Mouse (Mus musculus) heart, embryonic 15.5 days (tissue): ENCODE results near the gene Erich6. TPM values are rescaled to one million over a fixed set of nuclear protein-coding genes. Genes with fewer than 3 reads are reported as not detected.
"Not testable (repeated sequence)": the region's sequence is repeated elsewhere in the genome, so short reads cannot be mapped to it uniquely, and the experiment has no call there.

Source experiments
- ATAC-seq: fragments of 200-750 bp; cut with Nextera tagmentation; replicated peaks from 2 replicates; pipeline ENCODE4 v1.8.0; 2017; ENCODE audit warnings: low read depth, moderate TSS enrichment; ENCODE audit not compliant: insufficient number of reproducible peaks, insufficient read depth, low FRiP score
- H3K27ac ChIP-seq: fragments of 300-500 bp; sonication (generic); 2 replicates; pipeline ENCODE4 v1.5.1; 2015; ENCODE audit warnings: mild to moderate bottlenecking, inconsistent platforms
- H3K27me3 ChIP-seq: fragments of 300-500 bp; sonication (generic); 2 replicates; pipeline ENCODE4 v1.6.1; 2015; ENCODE audit warnings: inconsistent platforms
- H3K36me3 ChIP-seq: fragments of 300-500 bp; sonication (generic); 2 replicates; pipeline ENCODE4 v1.6.1; 2015; ENCODE audit warnings: mild to moderate bottlenecking, inconsistent platforms
- H3K4me1 ChIP-seq: fragments of 300-500 bp; sonication (generic); replicated peaks from 2 replicates; pipeline ENCODE4 v1.6.1; 2015; ENCODE audit warnings: inconsistent platforms
- H3K4me2 ChIP-seq: fragments of 300-500 bp; sonication (generic); 2 replicates; pipeline ENCODE4 v1.6.1; 2015; ENCODE audit warnings: inconsistent platforms, mild to moderate bottlenecking, moderate library complexity
- H3K4me3 ChIP-seq: fragments of 300-500 bp; sonication (generic); 2 replicates; pipeline ENCODE4 v1.5.1; 2015; ENCODE audit warnings: mild to moderate bottlenecking, inconsistent platforms
- H3K9ac ChIP-seq: fragments of 300-500 bp; sonication (generic); 2 replicates; pipeline ENCODE4 v1.6.1; 2015; ENCODE audit warnings: mild to moderate bottlenecking, inconsistent platforms
- H3K9me3 ChIP-seq: fragments of 300-500 bp; sonication (generic); replicated peaks from 2 replicates; pipeline ENCODE4 v1.6.1; 2016; ENCODE audit warnings: inconsistent platforms
- WGBS: fragments of 180-500 bp; shearing (Covaris S2); methylation state at CpG from one replicate; pipeline ENCODE4 v1.1.7; 2015; ENCODE audit warnings: mixed read lengths; 5-methylcytosine and 5-hydroxymethylcytosine counted together
- polyA plus RNA-seq: library from polyadenylated mRNA; unstranded; fragments of >200 nt; fragmentation: Nextera tagmentation; extraction: Ambion mirVana; gene quantifications from 2 replicates; pipeline ENCODE4 v1.2.1, GENCODE M21; 2015

Gene Erich6
- polyA plus RNA-seq, 1 experiment from 2014 or later: 0.08 TPM

- no peak for ATAC-seq
- H3K27me3 ChIP-seq: no peaks in the 10 kb centered on the region
- H3K9ac ChIP-seq: no peak overlapping the region
- no peak overlapping the region for H3K4me3 ChIP-seq
- no peak overlapping the region for H3K27ac ChIP-seq
- no peaks in the 10 kb centered on the region for H3K9me3 ChIP-seq
- H3K36me3 ChIP-seq: no peaks in the 10 kb centered on the region
- WGBS: 69% methylated on average over 2 of the region's 2 CpGs
- no peak overlapping the region for H3K4me2 ChIP-seq
- peaks cover 7% of the 10 kb centered on the region; the same call in 1 of the 2 replicates for H3K4me1 ChIP-seq
These were observed 5.3 kb downstream of the Erich6 start for GRCm38 (mm10) chr3:58631693-58632092.

- Histone ChIP-seq H3K4me3 (no peak overlapping the region), H3K4me1 (no peaks in the 10 kb centered on the region), H3K36me3 (no peaks in the 10 kb centered on the region), H3K27ac (no peak overlapping the region), H3K9me3 (no peaks in the 10 kb centered on the region), H3K9ac (no peak overlapping the region), H3K4me2 (no peak overlapping the region), H3K27me3 (no peaks in the 10 kb centered on the region)
- 55% methylated on average over 4 of the region's 4 CpGs for WGBS
- no peak for ATAC-seq
These were observed 12.0 kb downstream of the Erich6 start for GRCm38 (mm10) chr3:58624981-58625380.

GRCm38 (mm10) chr3:58622665-58623394 lies 14.2 kb downstream of the Erich6 start:
- no peaks in the 10 kb centered on the region for H3K9me3 ChIP-seq
- no peak overlapping the region for H3K4me2 ChIP-seq
- no peak for ATAC-seq
- H3K36me3 ChIP-seq: no peaks in the 10 kb centered on the region
- WGBS: 65% methylated on average over 3 of the region's 3 CpGs
- no peaks in the 10 kb centered on the region for H3K4me1 ChIP-seq
- no peak overlapping the region for H3K27ac ChIP-seq
- H3K9ac ChIP-seq: no peak overlapping the region
- no peak overlapping the region for H3K4me3 ChIP-seq
- H3K27me3 ChIP-seq: no peaks in the 10 kb centered on the region

GRCm38 (mm10) chr3:58621066-58621465 lies 15.9 kb downstream of the Erich6 start:
- no peaks in the 10 kb centered on the region for H3K36me3 ChIP-seq
- H3K4me1 ChIP-seq: no peaks in the 10 kb centered on the region
- ATAC-seq: no peak
- H3K9me3 ChIP-seq: no peaks in the 10 kb centered on the region
- H3K9ac ChIP-seq: no peak overlapping the region
- 73% methylated on average over 7 of the region's 7 CpGs for WGBS
- no peak overlapping the region for H3K4me2 ChIP-seq
- H3K4me3 ChIP-seq: no peak overlapping the region
- H3K27me3 ChIP-seq: no peaks in the 10 kb centered on the region
- H3K27ac ChIP-seq: no peak overlapping the region

GRCm38 (mm10) chr3:58609985-58610384 lies 27.0 kb downstream of the Erich6 start:
- Histone ChIP-seq H3K4me2 (no peak overlapping the region), H3K27ac (no peak overlapping the region), H3K4me1 (no peaks in the 10 kb centered on the region), H3K27me3 (no peaks in the 10 kb centered on the region), H3K9ac (no peak overlapping the region), H3K4me3 (no peak overlapping the region), H3K9me3 (no peaks in the 10 kb centered on the region), H3K36me3 (no peaks in the 10 kb centered on the region)
- 63% methylated on average over 5 of the region's 5 CpGs for WGBS
- ATAC-seq: no peak

- Histone ChIP-seq H3K27me3 (no peaks in the 10 kb centered on the region), H3K9ac (no peak overlapping the region), H3K4me2 (no peak overlapping the region), H3K27ac (no peak overlapping the region), H3K36me3 (no peaks in the 10 kb centered on the region), H3K9me3 (no peaks in the 10 kb centered on the region), H3K4me1 (no peaks in the 10 kb centered on the region), H3K4me3 (no peak overlapping the region)
- WGBS: 84% methylated on average over 4 of the region's 4 CpGs
- ATAC-seq: no peak
These were observed 28.5 kb downstream of the Erich6 start for GRCm38 (mm10) chr3:58608506-58608905.

- WGBS: 70% methylated on average over 5 of the region's 5 CpGs
These were observed 43.4 kb downstream of the Erich6 start for GRCm38 (mm10) chr3:58593623-58594022.

GRCm38 (mm10) chr3:58592666-58593065 lies 44.3 kb downstream of the Erich6 start:
- WGBS: 94% methylated on average over 7 of the region's 7 CpGs
- ATAC-seq: not testable (repeated sequence)
- peaks cover 26% of the 10 kb centered on the region for H3K36me3 ChIP-seq

More at GRCm38 (mm10) chr3:58593623-58594022, 43.4 kb downstream of the Erich6 start:
- H3K4me3 ChIP-seq: no peak overlapping the region
- no peak overlapping the region for H3K27ac ChIP-seq
- no peaks in the 10 kb centered on the region for H3K4me1 ChIP-seq
- H3K27me3 ChIP-seq: no peaks in the 10 kb centered on the region
- no peak overlapping the region for H3K9ac ChIP-seq
- ATAC-seq: no peak
- no peak overlapping the region for H3K4me2 ChIP-seq
- no peaks in the 10 kb centered on the region for H3K9me3 ChIP-seq
- H3K36me3 ChIP-seq: peaks cover 26% of the 10 kb centered on the region

GRCm38 (mm10) chr3:58590544-58590943 lies 46.5 kb downstream of the Erich6 start:
- H3K27me3 ChIP-seq, H3K4me3 ChIP-seq, ATAC-seq, H3K4me1 ChIP-seq, H3K4me2 ChIP-seq, H3K27ac ChIP-seq, H3K9me3 ChIP-seq, H3K9ac ChIP-seq: not testable (repeated sequence)
- H3K36me3 ChIP-seq: peaks cover 41% of the 10 kb centered on the region
- 87% methylated on average over 4 of the region's 4 CpGs for WGBS

More at GRCm38 (mm10) chr3:58592666-58593065, 44.3 kb downstream of the Erich6 start:
- H3K27ac ChIP-seq, H3K4me3 ChIP-seq, H3K9me3 ChIP-seq, H3K27me3 ChIP-seq, H3K9ac ChIP-seq, H3K4me2 ChIP-seq, H3K4me1 ChIP-seq: not testable (repeated sequence)

GRCm38 (mm10) chr3:58582788-58583426 lies 54.1 kb downstream of the Erich6 start:
- H3K4me2 ChIP-seq: no peak overlapping the region
- peaks cover 32% of the 10 kb centered on the region for H3K4me1 ChIP-seq
- no peak for ATAC-seq
- H3K9me3 ChIP-seq: no peaks in the 10 kb centered on the region
- WGBS: 76% methylated on average over 5 of the region's 5 CpGs
- H3K36me3 ChIP-seq: peaks cover 17% of the 10 kb centered on the region
- H3K27me3 ChIP-seq: no peaks in the 10 kb centered on the region
- H3K4me3 ChIP-seq: no peak overlapping the region
- H3K9ac ChIP-seq: no peak overlapping the region
- 0 out of 2 replicates have a peak overlapping the region, but pooled peaks have one; percentile 12 for H3K27ac ChIP-seq

GRCm38 (mm10) chr3:58582297-58582696 lies 54.7 kb downstream of the Erich6 start:
- peaks cover 34% of the 10 kb centered on the region for H3K4me1 ChIP-seq
- H3K27ac ChIP-seq: 0 out of 2 replicates have a peak overlapping the region, but pooled peaks have one; percentile 12
- no peaks in the 10 kb centered on the region for H3K27me3 ChIP-seq
- no peak for ATAC-seq
- H3K9ac ChIP-seq: no peak overlapping the region
- no peak overlapping the region for H3K4me3 ChIP-seq
- WGBS: 38% methylated on average over 5 of the region's 5 CpGs
- peaks cover 11% of the 10 kb centered on the region for H3K36me3 ChIP-seq
- no peak overlapping the region for H3K4me2 ChIP-seq
- H3K9me3 ChIP-seq: no peaks in the 10 kb centered on the region
